Mouse (Mus musculus): ENCODE results near the gene Guk1. TPM values are rescaled to one million over a fixed set of nuclear protein-coding genes. Genes with fewer than 3 reads are reported as not detected.

Gene Guk1
- polyA plus RNA-seq, 1 experiment, result 184 TPM

Other genes starting within 250 kb of the Guk1 start
- gene Hist3h2ba, start 243.3 kb downstream of the Guk1 start, polyA plus RNA-seq (2012; rRNA removed), result 0.97 and 1.6 TPM in 2 replicates
- 20.3 and 21.6 TPM in 2 replicates for gene Hist3h2a, start 237.5 kb downstream of the Guk1 start, polyA plus RNA-seq (2012; rRNA removed)
- 0.39 and 1.3 TPM in 2 replicates for gene Trim17, start 237.5 kb downstream of the Guk1 start, polyA plus RNA-seq (2012; rRNA removed)
- gene Trim11, start 214.1 kb downstream of the Guk1 start, polyA plus RNA-seq (2012; rRNA removed), result 22.6 and 25.2 TPM in 2 replicates
- 0.37 and 0.70 TPM in 2 replicates for gene Obscn, start 55.8 kb downstream of the Guk1 start, polyA plus RNA-seq (2012; rRNA removed)
- 4.0 and 4.2 TPM in 2 replicates for gene Iba57, start 28.5 kb downstream of the Guk1 start, polyA plus RNA-seq (2012; rRNA removed)
- 2.8 and 4.4 TPM in 2 replicates for gene Gjc2, start 9.0 kb downstream of the Guk1 start, polyA plus RNA-seq (2012; rRNA removed)
- gene Mrpl55, start 10.3 kb upstream of the Guk1 start, polyA plus RNA-seq (2012; rRNA removed), result 47.7 and 62.4 TPM in 2 replicates
- 29.8 and 33.8 TPM in 2 replicates for gene 2310033P09Rik, start 16.1 kb upstream of the Guk1 start, polyA plus RNA-seq (2012; rRNA removed)
- 639 and 653 TPM in 2 replicates for gene Arf1, start 36.1 kb upstream of the Guk1 start, polyA plus RNA-seq (2012; rRNA removed)
- gene Wnt3a, start 98.5 kb upstream of the Guk1 start, polyA plus RNA-seq (2012; rRNA removed), result 0.14 and 0.20 TPM in 2 replicates
- 6.5 and 7.5 TPM in 2 replicates for gene Wnt9a, start 114.7 kb upstream of the Guk1 start, polyA plus RNA-seq (2012; rRNA removed)
- gene Prss38, start 183.4 kb upstream of the Guk1 start, polyA plus RNA-seq (2012; rRNA removed), result not detected in 2 replicates

Data from gonadal fat pad, adult 2 months (tissue).